Mouse (Mus musculus): ENCODE measurements around the gene Srms. TPM values are rescaled to one million over a fixed set of nuclear protein-coding genes. Genes with fewer than 3 reads are reported as not detected.
A peak's percentile ranks its signal among the peaks of the same experiment; 100 is the strongest.
"Not testable (repeated sequence)": the region's sequence is repeated elsewhere in the genome, so short reads cannot be mapped to it uniquely, and the experiment has no call there.

The Srms gene
- polyA plus RNA-seq, 1 experiment from 2014 or later, result 0.14 TPM

- H3K27me3 ChIP-seq (ENCODE audit: control insufficient read depth, insufficient read depth, low read length), result no peaks in the 10 kb centered on the region
- H3K4me1 ChIP-seq (ENCODE audit: control insufficient read depth, insufficient read depth, low read length), result no peaks in the 10 kb centered on the region
- whole genome bisulfite sequencing, result 81% methylated on average over 6 of the region's 6 CpGs
- H3K4me3 ChIP-seq (ENCODE audit: low read depth, low read length), result no peak overlapping the region
- no peak overlapping the region for H3K9ac ChIP-seq (ENCODE audit: low read length)
- DNase-seq (ENCODE audit: low spot score, missing footprints), result no peak
- H3K9me3 ChIP-seq (ENCODE audit: control insufficient read depth, low read length), result no peaks in the 10 kb centered on the region
- no peak overlapping the region for H3K27ac ChIP-seq (ENCODE audit: low read depth, low read length)
- no peak overlapping the region for H3K4me2 ChIP-seq
- ATAC-seq (ENCODE audit: low FRiP score), result no peak
- no peaks in the 10 kb centered on the region for H3K36me3 ChIP-seq (ENCODE audit: control insufficient read depth, insufficient read depth, low read length)
Measured at GRCm38 (mm10) chr2:181202886-181203285, 10.1 kb downstream of the Srms start.

DNA sequence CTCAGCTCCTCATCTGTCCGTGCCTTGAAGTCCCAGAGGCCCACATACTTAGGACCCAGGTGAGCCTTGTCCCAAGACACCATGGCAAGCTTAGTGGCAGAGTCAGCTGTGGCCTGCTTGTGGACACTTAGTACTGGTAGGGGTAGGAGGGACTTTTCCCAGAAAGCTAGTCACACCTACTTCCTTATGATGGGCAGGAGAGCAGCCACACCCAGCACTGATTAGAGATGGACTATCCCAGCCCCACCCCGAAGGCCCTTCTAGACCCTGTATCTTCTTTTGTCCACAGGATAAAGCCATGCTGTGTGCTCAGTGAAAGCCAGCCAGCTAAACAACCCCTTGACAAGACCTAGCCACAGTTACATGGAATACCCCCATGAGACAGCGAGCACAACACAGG, 10.6 kb downstream of the Srms start, which contains the start of gene Ptk6:
Gene Ptk6 (minus strand): TSS at position 368 of the 400 bp plus-strand sequence.
- H3K27me3 ChIP-seq (ENCODE audit: control insufficient read depth, insufficient read depth, low read length), result no peaks in the 10 kb centered on the region
- 90% methylated on average over 3 of the region's 3 CpGs for WGBS
- no peak within 1 kb of the TSS for H3K9ac ChIP-seq (ENCODE audit: low read length)
- no peaks in the 10 kb centered on the region for H3K36me3 ChIP-seq (ENCODE audit: control insufficient read depth, insufficient read depth, low read length)
- H3K4me2 ChIP-seq, result no peak within 1 kb of the TSS
- DNase-seq (ENCODE audit: low spot score, missing footprints) (no peak), ATAC-seq (ENCODE audit: low FRiP score) (no peak)
- no peaks in the 10 kb centered on the region for H3K4me1 ChIP-seq (ENCODE audit: control insufficient read depth, insufficient read depth, low read length)
- no peaks in the 10 kb centered on the region for H3K9me3 ChIP-seq (ENCODE audit: control insufficient read depth, low read length)
- H3K27ac ChIP-seq (ENCODE audit: low read depth, low read length), result no peak within 1 kb of the TSS
- H3K4me3 ChIP-seq (ENCODE audit: low read depth, low read length), result no peak within 1 kb of the TSS

DNA sequence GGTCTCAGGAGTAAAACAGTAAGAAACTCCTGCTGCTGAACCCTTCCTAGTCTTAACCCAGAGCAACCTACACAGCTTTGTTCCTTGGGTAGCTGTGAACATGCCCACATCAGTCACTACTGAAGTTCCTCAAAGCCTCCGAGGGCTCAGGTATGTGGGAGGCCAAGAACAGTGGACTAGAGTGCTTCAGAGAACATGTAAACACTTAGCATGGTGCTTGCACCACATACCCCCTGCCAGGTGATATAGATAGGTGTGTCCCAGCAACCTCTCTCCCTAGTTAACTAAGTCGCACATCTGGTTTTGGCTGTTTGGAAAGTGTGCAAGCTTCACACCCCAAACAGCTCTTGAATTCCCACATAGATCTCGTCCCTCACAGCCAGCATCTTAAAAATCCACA, 11.4 kb downstream of the Srms start:
- Histone ChIP-seq H3K9me3 (ENCODE audit: control insufficient read depth, low read length) (no peaks in the 10 kb centered on the region), H3K36me3 (ENCODE audit: control insufficient read depth, insufficient read depth, low read length) (no peaks in the 10 kb centered on the region), H3K9ac (ENCODE audit: low read length) (no peak overlapping the region), H3K27ac (ENCODE audit: low read depth, low read length) (no peak overlapping the region), H3K4me3 (ENCODE audit: low read depth, low read length) (no peak overlapping the region), H3K27me3 (ENCODE audit: control insufficient read depth, insufficient read depth, low read length) (no peaks in the 10 kb centered on the region), H3K4me2 (no peak overlapping the region), H3K4me1 (ENCODE audit: control insufficient read depth, insufficient read depth, low read length) (no peaks in the 10 kb centered on the region)
- DNase-seq (ENCODE audit: low spot score, missing footprints) (no peak), ATAC-seq (ENCODE audit: low FRiP score) (no peak)
- WGBS, result 75% methylated on average over 3 of the region's 3 CpGs

GRCm38 (mm10) chr2:181196628-181197300, 16.2 kb downstream of the Srms start:
- H3K27me3 ChIP-seq (ENCODE audit: control insufficient read depth, insufficient read depth, low read length), result no peaks in the 10 kb centered on the region

DNA sequence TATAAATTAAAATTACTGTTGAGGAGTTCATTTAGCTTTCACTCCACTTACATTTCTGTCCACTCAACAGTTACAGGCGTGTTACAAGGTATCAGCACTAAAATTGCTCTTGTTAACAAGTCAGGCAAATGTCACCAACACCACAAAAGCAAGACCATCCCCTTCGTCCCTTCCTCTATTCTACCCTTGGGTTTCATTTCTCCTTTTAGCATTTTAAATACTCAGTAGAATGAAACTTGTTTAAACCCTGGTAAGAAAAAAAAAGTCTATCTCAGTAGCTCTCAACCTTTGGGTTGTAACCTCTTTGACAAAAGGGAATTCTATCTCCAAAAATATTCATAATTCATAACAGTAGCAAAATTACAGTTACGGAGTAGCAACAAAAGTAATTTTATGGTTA, 19.9 kb downstream of the Srms start:
- ATAC-seq (ENCODE audit: low FRiP score), result no peak
- H3K4me2 ChIP-seq, result no peak overlapping the region
- H3K4me3 ChIP-seq (ENCODE audit: low read depth, low read length), result no peak overlapping the region
- no peak overlapping the region for H3K9ac ChIP-seq (ENCODE audit: low read length)
- 80% methylated on average over 3 of the region's 3 CpGs for WGBS
- no peak overlapping the region for H3K27ac ChIP-seq (ENCODE audit: low read depth, low read length)
- no peaks in the 10 kb centered on the region for H3K9me3 ChIP-seq (ENCODE audit: control insufficient read depth, low read length)
- no peaks in the 10 kb centered on the region for H3K27me3 ChIP-seq (ENCODE audit: control insufficient read depth, insufficient read depth, low read length)
- H3K4me1 ChIP-seq (ENCODE audit: control insufficient read depth, insufficient read depth, low read length), result peaks cover 6% of the 10 kb centered on the region
- no peaks in the 10 kb centered on the region; the same call in 1 of the 2 replicates for H3K36me3 ChIP-seq (ENCODE audit: control insufficient read depth, insufficient read depth, low read length)
- DNase-seq (ENCODE audit: low spot score, missing footprints), result no peak

More at GRCm38 (mm10) chr2:181196628-181197300, 16.2 kb downstream of the Srms start:
- Histone ChIP-seq H3K4me1 (ENCODE audit: control insufficient read depth, insufficient read depth, low read length) (no peaks in the 10 kb centered on the region), H3K36me3 (ENCODE audit: control insufficient read depth, insufficient read depth, low read length) (no peaks in the 10 kb centered on the region), H3K27ac (ENCODE audit: low read depth, low read length) (no peak overlapping the region), H3K4me2 (no peak overlapping the region), H3K4me3 (ENCODE audit: low read depth, low read length) (no peak overlapping the region), H3K9ac (ENCODE audit: low read length) (no peak overlapping the region), H3K9me3 (ENCODE audit: control insufficient read depth, low read length) (no peaks in the 10 kb centered on the region)
- no peak for ATAC-seq (ENCODE audit: low FRiP score)
- DNase-seq (ENCODE audit: low spot score, missing footprints), result no peak
- WGBS, result 93% methylated on average over 4 of the region's 4 CpGs

DNA sequence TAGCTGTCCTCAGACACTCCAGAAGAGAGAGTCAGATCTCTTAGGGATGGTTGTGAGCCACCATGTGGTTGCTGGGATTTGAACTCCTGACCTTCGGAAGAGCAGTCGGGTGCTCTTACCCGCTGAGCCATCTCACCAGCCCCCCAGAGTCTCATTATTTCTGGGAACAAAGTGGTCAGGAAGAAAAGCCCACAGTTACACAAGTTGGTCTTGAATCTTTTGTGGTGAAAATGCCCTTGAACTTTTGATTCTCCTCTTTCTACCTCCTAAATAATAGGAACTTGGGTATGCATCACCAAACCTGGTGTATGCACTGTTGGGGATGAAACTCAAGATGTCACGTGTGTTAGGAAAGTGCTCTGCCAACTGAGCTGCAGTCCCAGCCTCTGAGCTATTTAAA, 21.0 kb downstream of the Srms start:
- 69% methylated on average over 4 of the region's 4 CpGs for WGBS
- Histone ChIP-seq H3K36me3 (ENCODE audit: control insufficient read depth, insufficient read depth, low read length) (no peaks in the 10 kb centered on the region; the same call in 1 of the 2 replicates), H3K9me3 (ENCODE audit: control insufficient read depth, low read length) (no peaks in the 10 kb centered on the region), H3K9ac (ENCODE audit: low read length) (no peak overlapping the region), H3K4me3 (ENCODE audit: low read depth, low read length) (no peak overlapping the region), H3K27me3 (ENCODE audit: control insufficient read depth, insufficient read depth, low read length) (no peaks in the 10 kb centered on the region), H3K27ac (ENCODE audit: low read depth, low read length) (no peak overlapping the region), H3K4me2 (no peak overlapping the region), H3K4me1 (ENCODE audit: control insufficient read depth, insufficient read depth, low read length) (peaks cover 6% of the 10 kb centered on the region)
- ATAC-seq (ENCODE audit: low FRiP score), result no peak
- no peak for DNase-seq (ENCODE audit: low spot score, missing footprints)

DNA sequence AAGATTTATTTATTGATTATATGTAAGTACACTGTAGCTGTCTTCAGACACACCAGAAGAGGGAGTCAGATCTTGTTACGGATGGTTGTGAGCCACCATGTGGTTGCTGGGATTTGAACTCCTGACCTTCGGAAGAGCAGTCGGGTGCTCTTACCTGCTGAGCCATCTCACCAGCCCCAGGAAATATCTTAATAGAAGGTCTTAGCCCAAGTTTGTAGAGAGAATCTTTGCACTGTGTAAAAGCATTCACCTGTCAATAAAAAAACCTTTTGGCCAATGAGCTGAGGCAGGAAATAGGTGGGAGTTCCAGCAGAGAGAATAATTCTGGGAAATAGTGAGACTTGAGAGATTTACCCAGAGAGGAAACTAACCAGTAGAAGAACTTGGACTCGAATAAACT, 21.6 kb downstream of the Srms start:
- 81% methylated on average over 4 of the region's 4 CpGs for WGBS
- ATAC-seq (ENCODE audit: low FRiP score); H3K27ac ChIP-seq (ENCODE audit: low read depth, low read length); H3K4me1 ChIP-seq (ENCODE audit: control insufficient read depth, insufficient read depth, low read length); H3K27me3 ChIP-seq (ENCODE audit: control insufficient read depth, insufficient read depth, low read length); H3K4me2 ChIP-seq; H3K9me3 ChIP-seq (ENCODE audit: control insufficient read depth, low read length); H3K9ac ChIP-seq (ENCODE audit: low read length); H3K36me3 ChIP-seq (ENCODE audit: control insufficient read depth, insufficient read depth, low read length); H3K4me3 ChIP-seq (ENCODE audit: low read depth, low read length); DNase-seq (ENCODE audit: low spot score, missing footprints): not testable (repeated sequence)

- DNase-seq (ENCODE audit: low spot score, missing footprints), result no peak
Measured at GRCm38 (mm10) chr2:181189321-181189720, 23.7 kb downstream of the Srms start.

GRCm38 (mm10) chr2:181188681-181189080, 24.3 kb downstream of the Srms start:
- Histone ChIP-seq H3K4me2 (peak overlapping the region; percentile 75), H3K9me3 (ENCODE audit: control insufficient read depth, low read length) (no peaks in the 10 kb centered on the region), H3K36me3 (ENCODE audit: control insufficient read depth, insufficient read depth, low read length) (no peaks in the 10 kb centered on the region; the same call in 1 of the 2 replicates), H3K4me3 (ENCODE audit: low read depth, low read length) (peak overlapping the region; percentile 66), H3K27me3 (ENCODE audit: control insufficient read depth, insufficient read depth, low read length) (no peaks in the 10 kb centered on the region), H3K4me1 (ENCODE audit: control insufficient read depth, insufficient read depth, low read length) (peaks cover 6% of the 10 kb centered on the region), H3K9ac (ENCODE audit: low read length) (peak overlapping the region; percentile 48), H3K27ac (ENCODE audit: low read depth, low read length) (no peak overlapping the region)
- ATAC-seq (ENCODE audit: low FRiP score) (no peak), DNase-seq (ENCODE audit: low spot score, missing footprints) (no peak)
- WGBS, result 73% methylated on average over 2 of the region's 2 CpGs

More at GRCm38 (mm10) chr2:181189321-181189720, 23.7 kb downstream of the Srms start:
- Histone ChIP-seq H3K27ac (ENCODE audit: low read depth, low read length) (no peak overlapping the region), H3K4me2 (no peak overlapping the region), H3K27me3 (ENCODE audit: control insufficient read depth, insufficient read depth, low read length) (no peaks in the 10 kb centered on the region), H3K9me3 (ENCODE audit: control insufficient read depth, low read length) (no peaks in the 10 kb centered on the region), H3K9ac (ENCODE audit: low read length) (no peak overlapping the region), H3K4me1 (ENCODE audit: control insufficient read depth, insufficient read depth, low read length) (peaks cover 6% of the 10 kb centered on the region), H3K4me3 (ENCODE audit: low read depth, low read length) (no peak overlapping the region), H3K36me3 (ENCODE audit: control insufficient read depth, insufficient read depth, low read length) (no peaks in the 10 kb centered on the region; the same call in 1 of the 2 replicates)
- WGBS, result 98% methylated on average over 1 of the region's 1 CpGs
- ATAC-seq (ENCODE audit: low FRiP score), result no peak

All from midbrain, embryonic 11.5 days (tissue).